Mouse (Mus musculus) urinary bladder, postnatal 10 days (tissue): Measurements from ENCODE around the gene Mettl7b.

Source experiments
- DNase-seq: peaks from one replicate; pipeline ENCODE4 v3.0.0; 2022; ENCODE audit warnings: low spot score

The Mettl7b gene

GRCm38 (mm10) chr10:128945675-128946074, 15.1 kb downstream of the Mettl7b start:
- DNase-seq = no peak

GRCm38 (mm10) chr10:128940475-128941061, 20.2 kb downstream of the Mettl7b start:
- no peak for DNase-seq

- DNase-seq = no peak
Observed at GRCm38 (mm10) chr10:128938974-128939373, 21.8 kb downstream of the Mettl7b start.

GRCm38 (mm10) chr10:128938457-128938856, 22.3 kb downstream of the Mettl7b start:
- no peak for DNase-seq

GRCm38 (mm10) chr10:128937756-128938390, 22.9 kb downstream of the Mettl7b start:
- DNase-seq = no peak

- no peak for DNase-seq
Observed at GRCm38 (mm10) chr10:128935826-128936440, 24.9 kb downstream of the Mettl7b start.

GRCm38 (mm10) chr10:128934997-128935787, 25.6 kb downstream of the Mettl7b start:
- DNase-seq = no peak

GRCm38 (mm10) chr10:128933976-128934721, 26.6 kb downstream of the Mettl7b start:
- no peak for DNase-seq

GRCm38 (mm10) chr10:128933574-128933973, 27.2 kb downstream of the Mettl7b start, which contains the start of gene Itga7:
TSS of gene Itga7 (plus strand) at chr10:128933818.
- no peak for DNase-seq

GRCm38 (mm10) chr10:128931441-128931840, 29.3 kb downstream of the Mettl7b start:
- no peak for DNase-seq

- no peak for DNase-seq
Observed at GRCm38 (mm10) chr10:128929638-128930378, 31.0 kb downstream of the Mettl7b start.

GRCm38 (mm10) chr10:128928356-128928755, 32.4 kb downstream of the Mettl7b start:
- DNase-seq = no peak

GRCm38 (mm10) chr10:128923935-128924334, 36.9 kb downstream of the Mettl7b start, which contains the start of gene Bloc1s1:
TSS of gene Bloc1s1 (minus strand) at chr10:128924035.
- DNase-seq = no peak

GRCm38 (mm10) chr10:128923013-128923691, 37.6 kb downstream of the Mettl7b start:
- DNase-seq = peak; percentile 85

GRCm38 (mm10) chr10:128922822-128923012, 38.1 kb downstream of the Mettl7b start, which contains the start of gene Rdh5:
TSS of gene Rdh5 (minus strand) at chr10:128922888.
- DNase-seq = no peak

GRCm38 (mm10) chr10:128921883-128922821, 38.6 kb downstream of the Mettl7b start:
- DNase-seq = no peak

GRCm38 (mm10) chr10:128921251-128921650, 39.5 kb downstream of the Mettl7b start:
- DNase-seq = no peak

GRCm38 (mm10) chr10:128920736-128921161, 40.0 kb downstream of the Mettl7b start:
- no peak for DNase-seq

- no peak for DNase-seq
Observed at GRCm38 (mm10) chr10:128919966-128920365, 40.8 kb downstream of the Mettl7b start.
